Mouse (Mus musculus): ENCODE results near the gene Hinfp.

DNA sequence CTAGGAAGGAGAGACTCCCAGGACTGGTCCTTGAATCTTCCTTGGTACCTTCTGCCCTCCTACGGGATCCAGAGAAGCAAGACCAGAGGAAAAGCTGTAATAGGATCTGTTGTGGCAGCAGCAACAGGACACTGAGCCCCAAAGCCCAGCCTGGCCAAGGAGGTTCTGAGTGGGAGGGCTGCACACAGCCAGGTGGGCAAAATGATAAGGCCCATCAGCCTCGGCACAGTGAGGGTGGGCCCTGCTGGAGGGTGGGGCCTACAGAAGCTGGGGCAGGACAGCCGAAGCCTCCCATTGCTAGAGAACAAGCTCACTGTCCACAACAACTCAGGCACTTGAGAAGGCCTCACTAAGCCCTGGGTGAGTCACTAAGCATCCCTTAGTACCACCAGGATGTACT, 36.7 kb upstream of the Hinfp start:
- no peak for TF ChIP-seq CTCF (IDR thresholded peaks at IDR 0.05; ENCODE audit: control insufficient read depth, insufficient read depth, low read length)
- peak; percentile 99 for TF ChIP-seq POLR2A (IDR thresholded peaks at IDR 0.05; ENCODE audit: borderline replicate concordance, control insufficient read depth, low read depth, low read length)

Data from bone marrow, adult 2 months (tissue).